Mouse (Mus musculus): ENCODE results near the gene Iqch. TPM values are rescaled to one million over a fixed set of nuclear protein-coding genes. Genes with fewer than 3 reads are reported as not detected.
"Not testable (repeated sequence)": the region's sequence is repeated elsewhere in the genome, so short reads cannot be mapped to it uniquely, and the experiment has no call there.

Gene Iqch
- polyA plus RNA-seq, 1 experiment from 2014 or later: 0.09 TPM

DNA sequence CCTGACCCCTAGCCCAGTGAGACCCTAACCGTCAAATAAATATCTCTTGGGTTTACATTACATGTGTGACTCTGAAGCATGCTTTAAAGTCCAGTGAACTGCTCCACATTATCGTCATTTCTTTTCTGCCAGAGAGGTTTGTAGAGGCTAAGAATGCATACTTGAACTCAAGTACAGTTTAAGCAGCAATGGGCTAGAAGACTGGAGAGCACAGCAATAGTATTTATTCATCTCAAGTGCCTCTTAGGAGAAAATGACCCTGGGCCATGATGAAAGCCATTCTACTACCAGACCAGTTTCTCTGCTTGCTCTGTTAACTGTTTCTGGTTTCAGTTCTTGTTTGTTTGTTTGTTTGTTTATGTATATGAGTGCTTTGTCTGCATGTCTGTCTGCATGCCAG is 38.9 kb downstream of the Iqch start:
- no peaks in the 10 kb centered on the region for H3K36me3 ChIP-seq (ENCODE audit: control insufficient read depth, insufficient read depth, low read length)
- DNase-seq (ENCODE audit: low spot score): no peak
- H3K4me2 ChIP-seq (ENCODE audit: low read length): no peak overlapping the region
- H3K27ac ChIP-seq (ENCODE audit: low read depth): no peak overlapping the region
- H3K4me1 ChIP-seq (replicated peaks; ENCODE audit: control insufficient read depth, insufficient read depth, low read length): 0 out of 2 replicates have a peak, but pooled peaks cover 4% of the 10 kb centered on the region
- H3K27me3 ChIP-seq (replicated peaks; ENCODE audit: control insufficient read depth, insufficient read depth, low read length): no peaks in the 10 kb centered on the region; the same call in 1 of the 2 replicates
- H3K9ac ChIP-seq (ENCODE audit: low read length): no peak overlapping the region
- H3K4me3 ChIP-seq (ENCODE audit: low read depth, low read length): no peak overlapping the region
- ATAC-seq (replicated peaks; ENCODE audit: low FRiP score, low TSS enrichment, low read depth): no peak
- no peaks in the 10 kb centered on the region for H3K9me3 ChIP-seq (ENCODE audit: control insufficient read depth, low read length)
- 44% methylated on average over 2 of the region's 2 CpGs for WGBS

DNA sequence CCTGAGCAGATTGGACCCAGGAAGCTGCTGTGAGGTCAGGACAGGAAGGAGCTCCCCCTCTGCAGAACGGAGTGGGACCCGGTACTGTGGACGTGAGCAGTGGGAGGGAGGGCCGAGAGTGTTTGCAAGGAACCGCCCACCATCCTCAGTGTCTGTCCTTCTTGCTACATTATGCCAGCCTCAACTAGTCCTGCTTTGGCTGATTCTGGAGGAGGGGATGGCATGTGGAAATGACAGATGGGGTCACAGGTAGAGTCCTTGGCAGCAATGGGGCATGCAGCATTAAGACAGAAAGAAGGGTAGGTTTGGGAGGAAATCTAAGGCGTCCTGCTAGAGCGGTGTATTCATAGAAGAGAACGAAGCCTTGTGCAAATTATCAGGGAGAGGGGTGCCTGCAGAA is 40.4 kb downstream of the Iqch start:
- Histone ChIP-seq H3K27ac (ENCODE audit: low read depth) (no peak overlapping the region), H3K9me3 (ENCODE audit: control insufficient read depth, low read length) (no peaks in the 10 kb centered on the region), H3K9ac (ENCODE audit: low read length) (no peak overlapping the region), H3K36me3 (ENCODE audit: control insufficient read depth, insufficient read depth, low read length) (no peaks in the 10 kb centered on the region), H3K4me2 (ENCODE audit: low read length) (no peak overlapping the region), H3K27me3 (replicated peaks; ENCODE audit: control insufficient read depth, insufficient read depth, low read length) (no peaks in the 10 kb centered on the region; the same call in 1 of the 2 replicates), H3K4me1 (replicated peaks; ENCODE audit: control insufficient read depth, insufficient read depth, low read length) (no peaks in the 10 kb centered on the region), H3K4me3 (ENCODE audit: low read depth, low read length) (no peak overlapping the region)
- WGBS: 62% methylated on average over 8 of the region's 8 CpGs
- DNase-seq (ENCODE audit: low spot score) (no peak), ATAC-seq (replicated peaks; ENCODE audit: low FRiP score, low TSS enrichment, low read depth) (no peak)

- DNase-seq (ENCODE audit: low spot score) (no peak), ATAC-seq (replicated peaks; ENCODE audit: low FRiP score, low TSS enrichment, low read depth) (no peak)
- H3K9me3 ChIP-seq (ENCODE audit: control insufficient read depth, low read length): no peaks in the 10 kb centered on the region
- no peaks in the 10 kb centered on the region for H3K27me3 ChIP-seq (replicated peaks; ENCODE audit: control insufficient read depth, insufficient read depth, low read length)
- WGBS: 86% methylated on average over 8 of the region's 8 CpGs
- H3K27ac ChIP-seq (ENCODE audit: low read depth): no peak overlapping the region
- no peak overlapping the region for H3K9ac ChIP-seq (ENCODE audit: low read length)
- no peak overlapping the region for H3K4me3 ChIP-seq (ENCODE audit: low read depth, low read length)
- no peak overlapping the region for H3K4me2 ChIP-seq (ENCODE audit: low read length)
- H3K36me3 ChIP-seq (ENCODE audit: control insufficient read depth, insufficient read depth, low read length): no peaks in the 10 kb centered on the region
- H3K4me1 ChIP-seq (replicated peaks; ENCODE audit: control insufficient read depth, insufficient read depth, low read length): no peaks in the 10 kb centered on the region
Observed at GRCm38 (mm10) chr9:63556933-63557332, 45.4 kb downstream of the Iqch start.

DNA sequence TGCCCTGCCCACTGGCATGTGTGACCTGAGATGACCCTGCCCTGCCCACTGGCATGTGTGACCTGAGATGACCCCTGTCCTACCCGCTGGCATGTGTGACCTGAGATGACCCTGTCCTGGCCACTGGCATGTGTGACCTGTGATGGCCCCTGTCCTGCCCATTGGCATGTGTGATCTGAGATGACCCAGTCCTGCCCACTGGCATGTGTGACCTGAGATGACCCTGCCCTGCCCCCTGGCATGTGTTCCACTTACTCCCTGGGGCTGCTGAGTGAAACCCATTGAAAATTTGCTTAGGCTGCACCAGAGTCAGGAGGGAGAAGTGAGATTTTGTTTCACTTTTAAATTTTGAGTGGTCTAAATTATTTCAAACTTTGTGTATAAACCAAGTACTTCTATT is 46.0 kb downstream of the Iqch start:
- H3K9ac ChIP-seq (ENCODE audit: low read length): no peak overlapping the region
- DNase-seq (ENCODE audit: low spot score) (no peak), ATAC-seq (replicated peaks; ENCODE audit: low FRiP score, low TSS enrichment, low read depth) (no peak)
- no peaks in the 10 kb centered on the region for H3K9me3 ChIP-seq (ENCODE audit: control insufficient read depth, low read length)
- no peak overlapping the region for H3K4me3 ChIP-seq (ENCODE audit: low read depth, low read length)
- no peak overlapping the region for H3K27ac ChIP-seq (ENCODE audit: low read depth)
- no peaks in the 10 kb centered on the region for H3K4me1 ChIP-seq (replicated peaks; ENCODE audit: control insufficient read depth, insufficient read depth, low read length)
- H3K4me2 ChIP-seq (ENCODE audit: low read length): no peak overlapping the region
- 78% methylated on average over 1 of the region's 1 CpGs for WGBS
- H3K36me3 ChIP-seq (ENCODE audit: control insufficient read depth, insufficient read depth, low read length): no peaks in the 10 kb centered on the region
- H3K27me3 ChIP-seq (replicated peaks; ENCODE audit: control insufficient read depth, insufficient read depth, low read length): no peaks in the 10 kb centered on the region

- H3K4me3 ChIP-seq (ENCODE audit: low read depth, low read length): no peak overlapping the region
- DNase-seq (ENCODE audit: low spot score) (no peak), ATAC-seq (replicated peaks; ENCODE audit: low FRiP score, low TSS enrichment, low read depth) (no peak)
- no peaks in the 10 kb centered on the region for H3K9me3 ChIP-seq (ENCODE audit: control insufficient read depth, low read length)
- H3K9ac ChIP-seq (ENCODE audit: low read length): no peak overlapping the region
- H3K36me3 ChIP-seq (ENCODE audit: control insufficient read depth, insufficient read depth, low read length): no peaks in the 10 kb centered on the region
- 65% methylated on average over 3 of the region's 3 CpGs for WGBS
- no peak overlapping the region for H3K4me2 ChIP-seq (ENCODE audit: low read length)
- H3K4me1 ChIP-seq (replicated peaks; ENCODE audit: control insufficient read depth, insufficient read depth, low read length): no peaks in the 10 kb centered on the region
- no peaks in the 10 kb centered on the region for H3K27me3 ChIP-seq (replicated peaks; ENCODE audit: control insufficient read depth, insufficient read depth, low read length)
- no peak overlapping the region for H3K27ac ChIP-seq (ENCODE audit: low read depth)
Observed at GRCm38 (mm10) chr9:63555460-63555990, 46.8 kb downstream of the Iqch start.

DNA sequence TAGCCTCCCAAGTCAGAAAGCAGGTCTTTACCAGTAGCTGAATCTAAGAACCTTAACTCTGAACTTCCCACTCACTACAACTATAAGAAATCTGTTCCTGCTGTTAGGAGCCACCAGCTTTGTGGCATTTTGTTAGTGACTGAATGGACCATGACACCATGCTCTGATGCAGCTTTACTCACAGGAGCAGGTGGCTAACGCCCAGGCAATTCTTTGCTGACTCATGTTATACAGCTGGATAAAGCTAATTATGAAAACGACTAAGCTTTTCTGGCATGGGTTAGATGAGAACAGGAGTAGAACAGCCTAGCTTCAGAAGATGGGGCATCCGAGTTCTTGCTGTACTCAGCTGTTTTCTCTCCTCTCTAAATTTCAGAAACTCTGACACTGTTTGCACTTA is 48.7 kb downstream of the Iqch start:
- no peaks in the 10 kb centered on the region for H3K9me3 ChIP-seq (ENCODE audit: control insufficient read depth, low read length)
- H3K4me2 ChIP-seq (ENCODE audit: low read length): no peak overlapping the region
- no peaks in the 10 kb centered on the region for H3K36me3 ChIP-seq (ENCODE audit: control insufficient read depth, insufficient read depth, low read length)
- DNase-seq (ENCODE audit: low spot score): no peak
- 0 out of 2 replicates have a peak, but pooled peaks cover 4% of the 10 kb centered on the region for H3K27me3 ChIP-seq (replicated peaks; ENCODE audit: control insufficient read depth, insufficient read depth, low read length)
- H3K4me1 ChIP-seq (replicated peaks; ENCODE audit: control insufficient read depth, insufficient read depth, low read length): no peaks in the 10 kb centered on the region
- no peak for ATAC-seq (replicated peaks; ENCODE audit: low FRiP score, low TSS enrichment, low read depth)
- 85% methylated on average over 3 of the region's 3 CpGs for WGBS
- no peak overlapping the region for H3K27ac ChIP-seq (ENCODE audit: low read depth)
- H3K9ac ChIP-seq (ENCODE audit: low read length): no peak overlapping the region
- H3K4me3 ChIP-seq (ENCODE audit: low read depth, low read length): no peak overlapping the region

DNA sequence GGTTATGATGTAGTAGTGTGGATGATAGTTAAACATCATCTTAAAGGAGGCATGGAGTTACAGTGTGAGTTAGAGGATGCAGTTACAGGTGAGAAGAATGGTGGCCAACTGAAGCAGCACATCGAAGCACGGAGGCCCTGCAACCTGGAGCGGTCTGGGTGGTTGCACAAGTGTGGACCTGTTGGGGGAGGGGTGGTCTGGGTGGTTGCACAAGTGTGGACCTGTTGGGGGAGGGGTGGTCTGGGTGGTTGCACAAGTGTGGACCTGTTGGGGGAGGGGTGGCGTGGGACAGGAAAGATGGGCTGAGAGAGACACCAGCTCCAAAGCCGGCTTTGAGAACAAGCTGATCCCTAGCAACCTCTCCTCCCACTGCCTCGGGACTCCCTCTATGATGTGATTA is 51.6 kb downstream of the Iqch start:
- not testable (repeated sequence) for H3K9me3 ChIP-seq (ENCODE audit: control insufficient read depth, low read length); DNase-seq (ENCODE audit: low spot score); H3K4me2 ChIP-seq (ENCODE audit: low read length); H3K27ac ChIP-seq (ENCODE audit: low read depth); H3K4me3 ChIP-seq (ENCODE audit: low read depth, low read length); H3K4me1 ChIP-seq (replicated peaks; ENCODE audit: control insufficient read depth, insufficient read depth, low read length); H3K9ac ChIP-seq (ENCODE audit: low read length); H3K36me3 ChIP-seq (ENCODE audit: control insufficient read depth, insufficient read depth, low read length); ATAC-seq (replicated peaks; ENCODE audit: low FRiP score, low TSS enrichment, low read depth); H3K27me3 ChIP-seq (replicated peaks; ENCODE audit: control insufficient read depth, insufficient read depth, low read length)
- WGBS: 79% methylated on average over 6 of the region's 6 CpGs

GRCm38 (mm10) chr9:63548966-63549365 is 53.3 kb downstream of the Iqch start:
- H3K27me3 ChIP-seq (replicated peaks; ENCODE audit: control insufficient read depth, insufficient read depth, low read length): 0 out of 2 replicates have a peak, but pooled peaks cover 4% of the 10 kb centered on the region
- no peak overlapping the region for H3K4me2 ChIP-seq (ENCODE audit: low read length)
- no peak overlapping the region for H3K4me3 ChIP-seq (ENCODE audit: low read depth, low read length)
- H3K4me1 ChIP-seq (replicated peaks; ENCODE audit: control insufficient read depth, insufficient read depth, low read length): no peaks in the 10 kb centered on the region
- no peak overlapping the region for H3K9ac ChIP-seq (ENCODE audit: low read length)
- H3K27ac ChIP-seq (ENCODE audit: low read depth): no peak overlapping the region
- ATAC-seq (replicated peaks; ENCODE audit: low FRiP score, low TSS enrichment, low read depth): no peak
- H3K36me3 ChIP-seq (ENCODE audit: control insufficient read depth, insufficient read depth, low read length): no peaks in the 10 kb centered on the region
- DNase-seq (ENCODE audit: low spot score): no peak
- H3K9me3 ChIP-seq (ENCODE audit: control insufficient read depth, low read length): no peaks in the 10 kb centered on the region
- WGBS: 88% methylated on average over 5 of the region's 5 CpGs

GRCm38 (mm10) chr9:63541926-63542325 is 60.4 kb downstream of the Iqch start:
- no peaks in the 10 kb centered on the region for H3K36me3 ChIP-seq (ENCODE audit: control insufficient read depth, insufficient read depth, low read length)
- WGBS: 62% methylated on average over 7 of the region's 7 CpGs
- no peak overlapping the region for H3K4me2 ChIP-seq (ENCODE audit: low read length)
- ATAC-seq (replicated peaks; ENCODE audit: low FRiP score, low TSS enrichment, low read depth) (no peak), DNase-seq (ENCODE audit: low spot score) (no peak)
- H3K27me3 ChIP-seq (replicated peaks; ENCODE audit: control insufficient read depth, insufficient read depth, low read length): no peaks in the 10 kb centered on the region
- no peaks in the 10 kb centered on the region for H3K9me3 ChIP-seq (ENCODE audit: control insufficient read depth, low read length)
- H3K4me1 ChIP-seq (replicated peaks; ENCODE audit: control insufficient read depth, insufficient read depth, low read length): no peaks in the 10 kb centered on the region
- no peak overlapping the region for H3K4me3 ChIP-seq (ENCODE audit: low read depth, low read length)
- no peak overlapping the region for H3K9ac ChIP-seq (ENCODE audit: low read length)
- no peak overlapping the region for H3K27ac ChIP-seq (ENCODE audit: low read depth)

Measured in intestine, embryonic 14.5 days (tissue).